Mouse (Mus musculus): ENCODE results near the gene Aipl1. TPM values are rescaled to one million over a fixed set of nuclear protein-coding genes. Genes with fewer than 3 reads are reported as not detected.

Aipl1 gene
- total and polyA plus RNA-seq, 3 experiments, result 0.39 to 0.58 TPM; not detected in 1

Other genes with a start within 250 kb of the Aipl1 start
- 24.3 and 25.8 TPM in 2 replicates for gene Pimreg, start 4.5 kb upstream of the Aipl1 start, total RNA-seq (2012; rRNA removed)
- gene Pimreg, start 4.5 kb upstream of the Aipl1 start, polyA plus RNA-seq (2012; ENCODE audit: insufficient read depth in 1 of 2, insufficient read length in 2 of 2, low read depth in 1 of 2, low replicate concordance in 2 of 2, missing spikeins in 1 of 2), result 10 to 100 TPM in 1 of 2 experiments, not detected in 1; 45.3 TPM
- gene Pitpnm3, start 98.3 kb upstream of the Aipl1 start, total RNA-seq (2012; rRNA removed), result not detected in 2 replicates
- gene Pitpnm3, start 98.3 kb upstream of the Aipl1 start, polyA plus RNA-seq (2012; ENCODE audit: insufficient read depth in 1 of 2, insufficient read length in 2 of 2, low read depth in 1 of 2, low replicate concordance in 2 of 2, missing spikeins in 1 of 2), result under 1 TPM in 1 of 2 experiments, not detected in 1; 0.24 TPM
- gene Gm43951, start 169.3 kb upstream of the Aipl1 start, total RNA-seq (2012; rRNA removed), result 1.5 and 1.6 TPM in 2 replicates
- 1 to 10 TPM in 1 of 2 experiments, not detected in 1; 2.0 TPM for gene Gm43951, start 169.3 kb upstream of the Aipl1 start, polyA plus RNA-seq (2012; ENCODE audit: insufficient read depth in 1 of 2, insufficient read length in 2 of 2, low read depth in 1 of 2, low replicate concordance in 2 of 2, missing spikeins in 1 of 2)
- gene 4933427D14Rik, start 169.9 kb upstream of the Aipl1 start, total RNA-seq (2012; rRNA removed), result 17.5 and 19.6 TPM in 2 replicates
- gene 4933427D14Rik, start 169.9 kb upstream of the Aipl1 start, polyA plus RNA-seq (2012; ENCODE audit: insufficient read depth in 1 of 2, insufficient read length in 2 of 2, low read depth in 1 of 2, low replicate concordance in 2 of 2, missing spikeins in 1 of 2), result 10 to 100 TPM in 1 of 2 experiments, not detected in 1; 14.5 TPM
- 194 and 210 TPM in 2 replicates for gene Txndc17, start 170.0 kb upstream of the Aipl1 start, total RNA-seq (2012; rRNA removed)
- 100 to 1,000 TPM in 1 of 2 experiments, not detected in 1; 196 TPM for gene Txndc17, start 170.0 kb upstream of the Aipl1 start, polyA plus RNA-seq (2012; ENCODE audit: insufficient read depth in 1 of 2, insufficient read length in 2 of 2, low read depth in 1 of 2, low replicate concordance in 2 of 2, missing spikeins in 1 of 2)
- 18.2 and 21.1 TPM in 2 replicates for gene Med31, start 178.1 kb upstream of the Aipl1 start, total RNA-seq (2012; rRNA removed)
- 10 to 100 TPM in 1 of 2 experiments, not detected in 1; 12.1 TPM for gene Med31, start 178.1 kb upstream of the Aipl1 start, polyA plus RNA-seq (2012; ENCODE audit: insufficient read depth in 1 of 2, insufficient read length in 2 of 2, low read depth in 1 of 2, low replicate concordance in 2 of 2, missing spikeins in 1 of 2)
- not detected in 2 replicates for gene Slc13a5, start 229.7 kb upstream of the Aipl1 start, total RNA-seq (2012; rRNA removed)
- not detected for gene Slc13a5, start 229.7 kb upstream of the Aipl1 start, polyA plus RNA-seq (2012; ENCODE audit: insufficient read depth in 1 of 2, insufficient read length in 2 of 2, low read depth in 1 of 2, low replicate concordance in 2 of 2, missing spikeins in 1 of 2)